Mouse (Mus musculus) liver, adult 2 months (tissue): Measurements from ENCODE around the gene Vps16.

Experiments used
- CTCF ChIP-seq: fragments of 200-500 bp; IDR thresholded peaks from 2 replicates; pipeline ENCODE4 v1.5.1; 2011; ENCODE audit warnings: low read depth, low read length, control low read depth
- POLR2A ChIP-seq: fragments of 200-500 bp; IDR thresholded peaks from 2 replicates; pipeline ENCODE4 v1.6.1; 2011; ENCODE audit warnings: low read length, control low read depth; ENCODE audit not compliant: insufficient read depth; ENCODE audit errors: extremely low read depth

DNA sequence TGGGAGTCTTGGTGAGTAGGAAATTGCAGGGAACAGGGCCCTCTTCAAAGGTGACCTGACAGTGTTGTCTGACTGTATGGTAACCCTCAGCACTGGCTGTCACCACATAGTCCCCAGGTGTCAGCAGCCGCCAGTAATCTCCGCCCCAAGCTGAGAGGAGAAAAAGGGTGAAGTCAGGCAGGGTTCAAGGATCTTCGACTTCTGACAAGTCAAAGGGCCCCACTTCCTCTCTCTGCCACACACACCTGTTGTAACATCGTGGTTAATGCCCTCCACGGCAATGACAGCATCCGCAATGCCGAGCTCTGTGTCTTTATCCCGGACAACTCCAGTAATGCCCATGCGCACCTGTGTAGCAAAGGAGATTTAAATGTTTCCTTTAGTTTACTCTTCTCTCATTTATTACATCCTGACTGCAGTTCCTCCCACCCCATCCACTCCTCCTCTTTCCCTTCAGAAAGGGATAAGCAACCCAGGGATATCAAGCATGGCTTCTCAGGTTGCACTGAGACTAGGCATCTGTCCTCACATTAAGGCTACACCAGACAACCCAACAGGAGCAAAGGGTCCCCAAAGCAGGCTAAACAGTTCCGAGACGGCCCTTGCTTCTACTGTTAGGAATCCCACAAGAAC lies 33.0 kb upstream of the Vps16 start:
- TF ChIP-seq CTCF (no peak), POLR2A (no peak)
